Mouse (Mus musculus) intestine, postnatal 0 days (tissue): ENCODE results near the gene Ak8. TPM values are rescaled to one million over a fixed set of nuclear protein-coding genes. Genes with fewer than 3 reads are reported as not detected.

ENCODE experiments used
- ATAC-seq: fragments of 200-750 bp; cut with Nextera tagmentation; 2 replicates; pipeline ENCODE4 v1.8.0; 2017; ENCODE audit warnings: mild to moderate bottlenecking, moderate TSS enrichment, moderate library complexity
- H3K27ac ChIP-seq: fragments of 300-500 bp; sonication (generic); 2 replicates; pipeline ENCODE4 v1.5.1; 2014; ENCODE audit warnings: mild to moderate bottlenecking, low read depth, low read length, moderate library complexity
- H3K27me3 ChIP-seq: fragments of 300-500 bp; sonication (generic); replicated peaks from 2 replicates; pipeline ENCODE4 v1.6.1; 2014; ENCODE audit warnings: low read length, mixed read lengths; ENCODE audit not compliant: control insufficient read depth, insufficient read depth
- H3K36me3 ChIP-seq: fragments of 300-500 bp; sonication (generic); 2 replicates; pipeline ENCODE4 v1.6.1; 2014; ENCODE audit warnings: mild to moderate bottlenecking, moderate library complexity; ENCODE audit not compliant: control insufficient read depth, insufficient read depth
- H3K4me1 ChIP-seq: fragments of 300-500 bp; sonication (generic); replicated peaks from 2 replicates; pipeline ENCODE4 v1.6.1; 2014; ENCODE audit warnings: antibody characterized with exemption, low read length, mixed read lengths; ENCODE audit not compliant: control insufficient read depth, insufficient read depth
- H3K4me2 ChIP-seq: fragments of 300-500 bp; sonication (generic); replicated peaks from 2 replicates; pipeline ENCODE4 v1.6.1; 2014; ENCODE audit warnings: low read depth, mild to moderate bottlenecking, moderate library complexity
- H3K4me3 ChIP-seq: fragments of 300-500 bp; sonication (generic); 2 replicates; pipeline ENCODE4 v1.5.1; 2014; ENCODE audit warnings: low read depth, low read length
- H3K9ac ChIP-seq: fragments of 300-500 bp; sonication (generic); 2 replicates; pipeline ENCODE4 v1.6.1; 2014; ENCODE audit warnings: mild to moderate bottlenecking, low read depth, low read length
- H3K9me3 ChIP-seq: fragments of 300-500 bp; sonication (generic); 2 replicates; pipeline ENCODE4 v1.6.1; 2016; ENCODE audit warnings: mixed run types; ENCODE audit not compliant: control insufficient read depth
- CTCF ChIP-seq: sonication (generic); IDR thresholded peaks from 2 replicates; pipeline ENCODE4 v1.5.1; 2016; ENCODE audit warnings: low read depth, mild to moderate bottlenecking, control low read depth, antibody characterized with exemption, moderate library complexity
- WGBS: fragments of 180-500 bp; shearing (Covaris S2); extraction: QIAGEN DNeasy Blood & Tissue Kit; methylation state at CpG from one replicate; pipeline ENCODE4 v1.1.7; 2014; 5-methylcytosine and 5-hydroxymethylcytosine counted together
- polyA plus RNA-seq: library from polyadenylated mRNA; unstranded; fragments of >200 nt; fragmentation: Nextera tagmentation; extraction: Ambion mirVana; gene quantifications from 2 replicates; pipeline ENCODE4 v1.2.1, GENCODE M21; 2015

The Ak8 gene
- polyA plus RNA-seq, 1 experiment from 2014 or later: not detected

DNA sequence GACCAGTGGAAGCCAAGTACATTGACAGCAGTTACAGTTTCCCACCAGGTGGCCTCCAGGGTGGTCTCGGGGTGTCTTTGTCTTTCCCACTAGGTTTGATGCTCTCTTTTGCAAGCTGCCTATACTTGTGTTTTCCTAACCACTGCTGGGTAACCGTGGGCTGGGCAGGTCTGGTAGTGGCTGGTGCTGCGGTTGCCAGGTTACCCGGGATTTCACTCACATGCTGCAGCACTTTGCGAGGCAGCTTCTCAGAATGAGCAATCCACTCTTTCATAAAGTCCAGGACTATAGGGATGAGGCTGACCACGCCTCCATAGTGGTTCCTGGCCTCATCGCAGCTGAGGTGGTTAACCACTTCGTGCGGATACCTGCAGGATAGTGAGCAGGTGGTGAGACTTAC is 7.3 kb upstream of the Ak8 start:
- Histone ChIP-seq H3K4me3 (no peak overlapping the region), H3K4me2 (no peak overlapping the region), H3K9ac (no peak overlapping the region), H3K27me3 (no peaks in the 10 kb centered on the region), H3K4me1 (no peaks in the 10 kb centered on the region), H3K27ac (no peak overlapping the region), H3K9me3 (no peaks in the 10 kb centered on the region), H3K36me3 (peaks cover 7% of the 10 kb centered on the region; the same call in 1 of the 2 replicates)
- 66% methylated on average over 9 of the region's 9 CpGs for WGBS
- no peak for TF ChIP-seq CTCF
- ATAC-seq: no peak

DNA sequence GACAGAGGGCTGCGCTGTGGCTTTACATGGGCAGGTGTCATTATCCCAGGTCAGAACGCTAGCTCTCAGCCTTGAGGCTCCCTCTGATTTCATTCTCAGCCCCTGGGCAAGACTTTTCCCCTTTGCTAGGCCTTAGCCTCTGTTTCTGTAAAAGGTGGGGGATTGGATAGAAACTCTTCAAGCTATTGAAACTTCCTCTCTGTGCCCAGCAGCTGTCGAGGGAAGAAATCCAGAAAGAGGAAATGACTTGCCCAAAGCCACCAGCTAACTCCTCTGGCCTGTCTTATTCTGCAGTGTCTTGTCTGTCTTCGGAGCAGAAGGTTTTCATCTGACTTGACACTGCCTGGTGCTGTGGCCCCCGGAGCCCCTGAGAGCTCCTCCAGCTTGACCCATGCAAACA is 1.4 kb upstream of the Ak8 start:
- 78% methylated on average over 5 of the region's 5 CpGs for WGBS
- no peaks in the 10 kb centered on the region for H3K27me3 ChIP-seq

DNA sequence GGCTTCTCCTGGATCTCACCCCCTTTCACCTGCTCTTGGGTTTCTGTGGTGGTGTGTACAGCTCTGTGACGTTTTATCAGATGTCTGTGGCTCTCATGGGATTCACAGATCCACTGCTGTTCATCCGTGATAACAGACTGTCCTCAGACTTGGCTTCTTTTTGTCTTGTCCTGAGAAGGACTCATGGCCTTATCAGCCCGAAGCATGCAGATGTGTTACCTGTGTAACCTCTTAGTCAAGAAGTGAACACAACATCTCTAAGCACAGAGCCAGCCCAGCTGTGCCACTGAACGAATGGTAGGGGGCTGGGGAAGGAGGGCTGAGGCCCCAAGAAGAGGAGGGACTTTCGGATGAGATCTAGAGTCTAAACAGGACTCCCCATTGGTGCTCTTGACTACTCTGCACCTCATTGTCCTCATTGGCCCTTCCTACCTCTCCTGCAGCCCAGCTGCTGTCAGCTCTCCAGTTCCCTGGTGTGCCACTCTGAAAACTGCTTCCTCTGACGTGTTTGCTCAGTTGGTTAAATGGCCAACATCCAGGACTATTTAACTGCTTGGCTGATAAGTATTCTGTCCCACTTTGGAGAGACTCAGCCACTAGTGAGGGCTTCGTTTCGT is 1.8 kb downstream of the Ak8 start:
- no peak for TF ChIP-seq CTCF
- Histone ChIP-seq H3K36me3 (no peaks in the 10 kb centered on the region), H3K9me3 (no peaks in the 10 kb centered on the region), H3K27me3 (no peaks in the 10 kb centered on the region), H3K9ac (no peak overlapping the region), H3K4me1 (no peaks in the 10 kb centered on the region; the same call in 1 of the 2 replicates), H3K4me2 (no peak overlapping the region), H3K4me3 (no peak overlapping the region), H3K27ac (no peak overlapping the region)
- no peak for ATAC-seq
- 68% methylated on average over 8 of the region's 8 CpGs for WGBS

More for the DNA sequence above, 1.4 kb upstream of the Ak8 start:
- no peak for ATAC-seq
- H3K9ac ChIP-seq: no peak overlapping the region
- no peaks in the 10 kb centered on the region for H3K36me3 ChIP-seq
- H3K27ac ChIP-seq: no peak overlapping the region
- no peak for TF ChIP-seq CTCF
- no peak overlapping the region for H3K4me2 ChIP-seq
- H3K4me3 ChIP-seq: no peak overlapping the region
- H3K4me1 ChIP-seq: no peaks in the 10 kb centered on the region; the same call in 1 of the 2 replicates
- no peaks in the 10 kb centered on the region for H3K9me3 ChIP-seq

DNA sequence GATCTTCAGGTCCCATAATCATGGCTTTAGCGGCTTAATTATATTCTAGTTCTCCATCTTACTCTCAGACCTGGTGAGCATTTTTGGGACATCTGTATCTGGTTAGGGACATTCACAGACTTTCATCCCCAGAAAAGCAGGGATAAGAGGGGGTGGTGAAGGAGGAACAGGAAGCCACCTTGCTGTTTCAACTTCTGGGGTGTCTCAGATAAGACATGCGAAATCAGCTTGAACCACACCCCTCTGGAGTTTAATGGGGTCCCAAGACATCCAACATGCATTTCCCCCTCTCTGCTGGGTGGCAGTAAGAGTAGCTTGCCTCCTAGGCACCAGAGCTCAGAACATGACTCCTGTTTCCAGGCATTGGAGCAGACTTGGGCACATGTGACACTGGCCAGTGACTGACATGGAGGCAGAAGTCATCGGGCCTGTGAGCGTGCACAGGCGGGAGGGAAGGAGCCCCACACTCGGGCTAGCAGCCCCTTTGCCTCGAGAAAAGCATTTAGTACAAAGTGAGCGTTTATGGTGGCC is 6.2 kb downstream of the Ak8 start:
- TF ChIP-seq CTCF: no peak
- 56% methylated on average over 8 of the region's 8 CpGs for WGBS
- no peak for ATAC-seq
- H3K4me2 ChIP-seq: no peak overlapping the region
- H3K4me1 ChIP-seq: no peaks in the 10 kb centered on the region
- H3K36me3 ChIP-seq: no peaks in the 10 kb centered on the region
- no peak overlapping the region for H3K4me3 ChIP-seq
- no peak overlapping the region for H3K27ac ChIP-seq
- H3K27me3 ChIP-seq: no peaks in the 10 kb centered on the region
- no peaks in the 10 kb centered on the region for H3K9me3 ChIP-seq
- H3K9ac ChIP-seq: no peak overlapping the region

DNA sequence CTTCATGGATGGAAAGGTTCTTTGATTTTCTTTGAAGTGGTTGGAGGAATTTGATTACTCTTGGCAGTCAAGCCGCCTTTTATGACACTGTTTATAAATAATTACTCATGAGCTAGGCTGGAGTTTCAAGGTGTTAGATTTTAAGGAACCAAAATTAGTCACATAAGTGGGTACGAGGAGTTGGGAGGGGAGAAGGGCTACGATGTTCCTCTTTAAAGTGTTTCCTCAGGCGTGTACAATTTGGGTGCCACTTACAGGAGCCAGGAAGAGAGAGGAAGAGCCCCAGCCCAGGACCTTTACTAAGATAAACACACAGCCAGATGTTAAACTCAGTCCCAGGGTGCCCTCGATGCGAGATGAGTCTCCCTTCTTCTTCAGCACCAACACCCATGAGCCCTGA is 6.8 kb downstream of the Ak8 start:
- H3K9me3 ChIP-seq: no peaks in the 10 kb centered on the region
- no peak for ATAC-seq
- H3K4me1 ChIP-seq: no peaks in the 10 kb centered on the region
- H3K4me3 ChIP-seq: no peak overlapping the region
- H3K27ac ChIP-seq: no peak overlapping the region
- no peaks in the 10 kb centered on the region for H3K27me3 ChIP-seq
- H3K9ac ChIP-seq: no peak overlapping the region
- 51% methylated on average over 6 of the region's 6 CpGs for WGBS
- H3K4me2 ChIP-seq: no peak overlapping the region
- no peak for TF ChIP-seq CTCF
- no peaks in the 10 kb centered on the region for H3K36me3 ChIP-seq

DNA sequence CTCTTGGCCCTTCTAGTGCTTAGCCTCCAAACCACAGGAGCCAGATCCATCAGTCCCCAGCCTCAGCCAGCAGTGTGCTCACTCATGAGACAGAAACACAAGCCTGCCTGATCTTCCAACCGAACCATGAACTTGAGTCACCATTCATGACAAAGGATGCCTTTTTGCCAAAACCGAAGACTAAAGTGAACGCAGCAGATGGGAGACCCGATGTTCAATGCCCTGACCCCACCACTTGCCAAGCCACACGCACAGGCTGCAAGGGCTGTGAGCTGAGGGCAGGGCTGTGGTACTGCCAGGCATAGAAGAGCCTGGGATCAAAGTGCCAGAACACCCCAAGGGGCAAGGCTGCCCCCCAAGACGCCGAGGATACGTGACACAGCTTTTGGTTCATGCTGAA is 13.1 kb downstream of the Ak8 start:
- TF ChIP-seq CTCF: no peak
- H3K9ac ChIP-seq: no peak overlapping the region
- 83% methylated on average over 8 of the region's 8 CpGs for WGBS

More for the DNA sequence above, 13.1 kb downstream of the Ak8 start:
- H3K36me3 ChIP-seq: no peaks in the 10 kb centered on the region
- H3K9me3 ChIP-seq: no peaks in the 10 kb centered on the region
- no peak for ATAC-seq
- no peak overlapping the region for H3K4me3 ChIP-seq
- H3K4me2 ChIP-seq: no peak overlapping the region
- H3K27me3 ChIP-seq: no peaks in the 10 kb centered on the region
- H3K27ac ChIP-seq: no peak overlapping the region
- no peaks in the 10 kb centered on the region for H3K4me1 ChIP-seq
